Mouse (Mus musculus) kidney, adult 8-10 months (tissue): ENCODE measurements around the gene Stambpl1.

Experiments used
- DNase-seq, 2 experiments: peaks; one replicate each; pipeline ENCODE4 v3.0.0; 2022

Stambpl1 gene

GRCm38 (mm10) chr19:34287221-34287620 is 95.2 kb downstream of the Stambpl1 start:
- DNase-seq: no peak

GRCm38 (mm10) chr19:34287656-34288415 is 95.8 kb downstream of the Stambpl1 start:
- DNase-seq: no peak

- no peak for DNase-seq
Measured at GRCm38 (mm10) chr19:34288696-34289095, 96.7 kb downstream of the Stambpl1 start.
